Mouse (Mus musculus) macrophage (primary cell): ENCODE results near the gene Tenm4. TPM values are rescaled to one million over a fixed set of nuclear protein-coding genes. Genes with fewer than 3 reads are reported as not detected.
A peak's percentile ranks its signal among the peaks of the same experiment; 100 is the strongest.
"Not testable (repeated sequence)": the region's sequence is repeated elsewhere in the genome, so short reads cannot be mapped to it uniquely, and the experiment has no call there.

Experiments used
- H3K27ac ChIP-seq: fragments of 350-480 bp; formaldehyde crosslinking; 2 replicates; pipeline ENCODE4 v1.9.0; 2021
- H3K36me3 ChIP-seq: fragments of 350-480 bp; formaldehyde crosslinking; 2 replicates; pipeline ENCODE4 v1.9.0; 2021; ENCODE audit errors: inconsistent target
- H3K4me3 ChIP-seq: fragments of 350-480 bp; formaldehyde crosslinking; 2 replicates; pipeline ENCODE4 v1.9.0; 2021; ENCODE audit errors: inconsistent target
- H3K79me2 ChIP-seq: fragments of 350-480 bp; formaldehyde crosslinking; 2 replicates; pipeline ENCODE4 v1.9.0; 2021; ENCODE audit errors: inconsistent target
- WGBS: methylation state at CpG from one replicate; pipeline ENCODE4 v1.1.7; 2026; ENCODE audit warnings: inconsistent platforms; ENCODE audit not compliant: missing documents; 5-methylcytosine and 5-hydroxymethylcytosine counted together
- polyA plus RNA-seq: library from polyadenylated mRNA; stranded (reverse); fragments of 250-400 nt; gene quantifications from 3 replicates; pipeline ENCODE4 v1.2.4, GENCODE M21; 2018; ENCODE audit warnings: inconsistent platforms

Gene Tenm4
- polyA plus RNA-seq, 1 experiment from 2014 or later = 1.3 TPM

- Histone ChIP-seq H3K36me3 (no peaks in the 10 kb centered on the region), H3K27ac (no peak overlapping the region), H3K79me2 (no peaks in the 10 kb centered on the region), H3K4me3 (no peak overlapping the region)
- WGBS = 90% methylated on average over 16 of the region's 16 CpGs
Measured at GRCm38 (mm10) chr7:96907971-96908680, 737.1 kb downstream of the Tenm4 start.

GRCm38 (mm10) chr7:96909856-96910255 is 738.8 kb downstream of the Tenm4 start:
- no peak overlapping the region for H3K27ac ChIP-seq
- no peaks in the 10 kb centered on the region for H3K36me3 ChIP-seq
- H3K79me2 ChIP-seq = no peaks in the 10 kb centered on the region
- 87% methylated on average over 5 of the region's 5 CpGs for WGBS
- H3K4me3 ChIP-seq = no peak overlapping the region

- Histone ChIP-seq H3K79me2 (no peaks in the 10 kb centered on the region), H3K4me3 (no peak overlapping the region), H3K27ac (no peak overlapping the region), H3K36me3 (no peaks in the 10 kb centered on the region)
- WGBS = 96% methylated on average over 12 of the region's 12 CpGs
Measured at GRCm38 (mm10) chr7:96910310-96910960, 739.4 kb downstream of the Tenm4 start.

GRCm38 (mm10) chr7:96914031-96914430 is 743.0 kb downstream of the Tenm4 start:
- no peak overlapping the region for H3K27ac ChIP-seq
- H3K79me2 ChIP-seq = no peaks in the 10 kb centered on the region
- 2% methylated on average over 6 of the region's 6 CpGs for WGBS
- H3K4me3 ChIP-seq = no peak overlapping the region
- H3K36me3 ChIP-seq = no peaks in the 10 kb centered on the region

GRCm38 (mm10) chr7:96915452-96916105 is 744.5 kb downstream of the Tenm4 start:
- H3K4me3 ChIP-seq = no peak overlapping the region
- WGBS = 0% methylated on average over 2 of the region's 2 CpGs
- H3K79me2 ChIP-seq = no peaks in the 10 kb centered on the region
- no peak overlapping the region for H3K27ac ChIP-seq
- no peaks in the 10 kb centered on the region for H3K36me3 ChIP-seq

- WGBS = 90% methylated on average over 7 of the region's 7 CpGs
- no peaks in the 10 kb centered on the region for H3K36me3 ChIP-seq
- no peak overlapping the region for H3K4me3 ChIP-seq
- H3K79me2 ChIP-seq = no peaks in the 10 kb centered on the region
- H3K27ac ChIP-seq = no peak overlapping the region
Measured at GRCm38 (mm10) chr7:96920447-96921095, 749.5 kb downstream of the Tenm4 start.

GRCm38 (mm10) chr7:96922927-96923326 is 751.9 kb downstream of the Tenm4 start:
- 92% methylated on average over 2 of the region's 2 CpGs for WGBS

GRCm38 (mm10) chr7:96943715-96944377 is 772.8 kb downstream of the Tenm4 start:
- H3K36me3 ChIP-seq = no peaks in the 10 kb centered on the region
- no peaks in the 10 kb centered on the region for H3K79me2 ChIP-seq
- H3K27ac ChIP-seq = no peak overlapping the region
- H3K4me3 ChIP-seq = no peak overlapping the region
- 88% methylated on average over 5 of the region's 5 CpGs for WGBS

More at GRCm38 (mm10) chr7:96922927-96923326, 751.9 kb downstream of the Tenm4 start:
- no peak overlapping the region for H3K27ac ChIP-seq
- H3K36me3 ChIP-seq = no peaks in the 10 kb centered on the region
- no peaks in the 10 kb centered on the region for H3K79me2 ChIP-seq
- no peak overlapping the region for H3K4me3 ChIP-seq

- H3K27ac ChIP-seq, H3K36me3 ChIP-seq, H3K79me2 ChIP-seq, H3K4me3 ChIP-seq: not testable (repeated sequence)
- WGBS = 65% methylated on average over 8 of the region's 8 CpGs
Measured at GRCm38 (mm10) chr7:96946501-96946900, 775.5 kb downstream of the Tenm4 start.

- Histone ChIP-seq H3K36me3 (no peaks in the 10 kb centered on the region), H3K27ac (0 out of 2 replicates have a peak within 1 kb of the TSS, but pooled peaks have one; percentile 21), H3K79me2 (no peaks in the 10 kb centered on the region), H3K4me3 (peak within 1 kb of the TSS; percentile 54)
- WGBS = 1% methylated on average over 62 of the region's 62 CpGs
Measured at GRCm38 (mm10) chr7:96951281-96952051, 780.4 kb downstream of the Tenm4 start, which contains the start of gene Nars2. Gene Nars2, plus strand, starts transcription at chr7:96951505.

GRCm38 (mm10) chr7:96952094-96952493 is 781.0 kb downstream of the Tenm4 start:
- 26% methylated on average over 5 of the region's 5 CpGs for WGBS
- no peaks in the 10 kb centered on the region for H3K79me2 ChIP-seq
- H3K36me3 ChIP-seq = no peaks in the 10 kb centered on the region
- peak overlapping the region; percentile 54 for H3K4me3 ChIP-seq
- no peak overlapping the region for H3K27ac ChIP-seq

- WGBS = 97% methylated on average over 5 of the region's 5 CpGs
- no peak overlapping the region for H3K27ac ChIP-seq
- H3K4me3 ChIP-seq = no peak overlapping the region
- H3K36me3 ChIP-seq = no peaks in the 10 kb centered on the region
- no peaks in the 10 kb centered on the region for H3K79me2 ChIP-seq
Measured at GRCm38 (mm10) chr7:96959168-96959567, 788.1 kb downstream of the Tenm4 start.
